Mouse (Mus musculus): ENCODE measurements around the gene Grik2. TPM values are rescaled to one million over a fixed set of nuclear protein-coding genes. Genes with fewer than 3 reads are reported as not detected.
"Not testable (repeated sequence)": the region's sequence is repeated elsewhere in the genome, so short reads cannot be mapped to it uniquely, and the experiment has no call there.

The Grik2 gene
- total RNA-seq, 2 experiments from 2014 or later = not detected

- no peak for ATAC-seq (replicated peaks; ENCODE audit: poor library complexity, severe bottlenecking)
Observed at GRCm38 (mm10) chr10:49382996-49383395, 405.6 kb downstream of the Grik2 start.

GRCm38 (mm10) chr10:49381852-49382251, 406.7 kb downstream of the Grik2 start:
- no peak for ATAC-seq (replicated peaks; ENCODE audit: poor library complexity, severe bottlenecking)

- no peak for ATAC-seq (replicated peaks; ENCODE audit: poor library complexity, severe bottlenecking)
Observed at GRCm38 (mm10) chr10:49368601-49369000, 420.0 kb downstream of the Grik2 start.

GRCm38 (mm10) chr10:49365262-49365661, 423.3 kb downstream of the Grik2 start:
- ATAC-seq (replicated peaks; ENCODE audit: poor library complexity, severe bottlenecking) = no peak

GRCm38 (mm10) chr10:49322413-49322812, 466.2 kb downstream of the Grik2 start:
- no peak for ATAC-seq (replicated peaks; ENCODE audit: poor library complexity, severe bottlenecking)

- no peak for ATAC-seq (replicated peaks; ENCODE audit: poor library complexity, severe bottlenecking)
Observed at GRCm38 (mm10) chr10:49319880-49320279, 468.7 kb downstream of the Grik2 start.

GRCm38 (mm10) chr10:49256247-49256939, 532.2 kb downstream of the Grik2 start:
- no peak for ATAC-seq (replicated peaks; ENCODE audit: poor library complexity, severe bottlenecking)

GRCm38 (mm10) chr10:49237356-49237755, 551.2 kb downstream of the Grik2 start:
- ATAC-seq (replicated peaks; ENCODE audit: poor library complexity, severe bottlenecking) = not testable (repeated sequence)

GRCm38 (mm10) chr10:49236844-49237243, 551.7 kb downstream of the Grik2 start:
- not testable (repeated sequence) for ATAC-seq (replicated peaks; ENCODE audit: poor library complexity, severe bottlenecking)

GRCm38 (mm10) chr10:49220096-49220495, 568.5 kb downstream of the Grik2 start:
- ATAC-seq (replicated peaks; ENCODE audit: poor library complexity, severe bottlenecking) = no peak

- ATAC-seq (replicated peaks; ENCODE audit: poor library complexity, severe bottlenecking) = no peak
Observed at GRCm38 (mm10) chr10:49219631-49220030, 568.9 kb downstream of the Grik2 start.

GRCm38 (mm10) chr10:49191773-49192371, 596.7 kb downstream of the Grik2 start:
- no peak for ATAC-seq (replicated peaks; ENCODE audit: poor library complexity, severe bottlenecking)

GRCm38 (mm10) chr10:49191291-49191690, 597.3 kb downstream of the Grik2 start:
- no peak for ATAC-seq (replicated peaks; ENCODE audit: poor library complexity, severe bottlenecking)

- ATAC-seq (replicated peaks; ENCODE audit: poor library complexity, severe bottlenecking) = no peak
Observed at GRCm38 (mm10) chr10:49154134-49154533, 634.4 kb downstream of the Grik2 start.

GRCm38 (mm10) chr10:49151496-49151895, 637.1 kb downstream of the Grik2 start:
- not testable (repeated sequence) for ATAC-seq (replicated peaks; ENCODE audit: poor library complexity, severe bottlenecking)

- no peak for ATAC-seq (replicated peaks; ENCODE audit: poor library complexity, severe bottlenecking)
Observed at GRCm38 (mm10) chr10:49149714-49150113, 638.9 kb downstream of the Grik2 start.

GRCm38 (mm10) chr10:49142658-49143057, 645.9 kb downstream of the Grik2 start:
- no peak for ATAC-seq (replicated peaks; ENCODE audit: poor library complexity, severe bottlenecking)

GRCm38 (mm10) chr10:49136816-49137215, 651.8 kb downstream of the Grik2 start:
- ATAC-seq (replicated peaks; ENCODE audit: poor library complexity, severe bottlenecking) = no peak

- ATAC-seq (replicated peaks; ENCODE audit: poor library complexity, severe bottlenecking) = no peak
Observed at GRCm38 (mm10) chr10:49131311-49131710, 657.3 kb downstream of the Grik2 start.

- no peak for ATAC-seq (replicated peaks; ENCODE audit: poor library complexity, severe bottlenecking)
Observed at GRCm38 (mm10) chr10:49050339-49050738, 738.2 kb downstream of the Grik2 start.

GRCm38 (mm10) chr10:49049391-49049790, 739.2 kb downstream of the Grik2 start:
- ATAC-seq (replicated peaks; ENCODE audit: poor library complexity, severe bottlenecking) = no peak

Measured in granulocyte monocyte progenitor cell, adult 5-6 weeks (primary cell).